In the genomic region with DNA sequence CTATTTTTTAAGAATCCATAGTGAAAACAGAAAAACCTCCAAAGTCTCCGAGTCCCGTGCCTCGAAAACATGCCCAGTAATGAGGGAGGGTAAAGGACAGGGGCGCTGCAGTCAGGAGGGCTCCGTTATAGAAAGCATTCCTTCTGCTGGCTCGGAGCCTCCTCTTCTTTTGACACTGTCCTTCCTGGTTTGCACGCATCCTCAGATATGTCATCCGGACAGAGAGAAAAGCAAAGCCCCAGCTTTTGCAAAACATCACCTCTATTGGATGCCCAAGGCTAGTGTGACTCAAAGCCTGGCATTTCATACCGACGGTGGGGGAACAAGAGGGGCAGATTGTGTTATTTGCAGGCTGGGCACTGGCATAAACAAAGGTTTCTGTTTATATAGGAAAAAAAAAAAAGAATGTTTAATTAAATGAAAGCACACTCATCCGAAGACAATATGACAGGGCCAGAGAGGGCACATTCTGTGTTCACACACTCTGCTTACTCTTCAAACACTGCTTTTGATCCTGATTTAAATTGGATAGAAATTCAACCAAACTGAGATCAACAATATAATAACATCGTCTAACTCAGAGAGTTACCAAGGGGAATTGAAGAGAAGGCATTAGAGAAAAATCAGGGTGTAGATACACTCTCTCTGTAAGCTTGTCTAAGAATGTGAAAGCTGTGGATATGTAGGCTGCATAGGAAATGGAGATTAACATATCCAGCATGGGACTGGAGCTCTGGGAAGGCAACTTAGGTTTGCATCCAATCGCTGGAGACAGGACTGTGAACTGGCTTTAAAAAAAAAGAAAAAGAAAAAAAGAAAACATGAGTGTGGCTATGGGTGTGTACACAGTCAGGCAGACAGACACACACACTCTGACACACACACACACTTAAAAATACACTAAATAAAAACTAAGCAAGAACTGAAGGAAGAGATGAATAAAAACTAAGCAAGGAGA, we compare ENCODE assay signal across 9 mouse cellular contexts.
DNase-seq lines count a peak whose midpoint lies in the region; TF ChIP-seq lines count a peak whose summit lies in the region.
"Had no signal": no experiment of that assay in that cellular context is flagged by ENCODE, and none has a peak within 500 bp of the region (broad histone marks: within the 10 kb centered on the region; RNA-seq: fewer than 3 reads in every experiment).

No protein-coding gene starts in this region.

- TF ChIP-seq CTCF in layer of hippocampus, adult 2 months (conservative IDR thresholded peaks at IDR 0.05): no peak

- H3K4me1 ChIP-seq in forebrain, embryonic 10.5 days: peaks cover 25% of the 10 kb centered on the region
- H3K4me1 ChIP-seq: liver, embryonic 15.5 days had no signal

- H3K27me3 ChIP-seq in forebrain, embryonic 10.5 days (ENCODE audit: poor library complexity, severe bottlenecking): no peaks in the 10 kb centered on the region
- H3K27me3 ChIP-seq: liver, embryonic 15.5 days had no signal

- peak overlapping the region; percentile 51; the same call in 1 of the 2 replicates for H3K27ac ChIP-seq in layer of hippocampus, adult 2 months
- H3K27ac ChIP-seq in forebrain, embryonic 10.5 days: 0 out of 2 replicates have a peak overlapping the region, but pooled peaks have one; percentile 20
- H3K27ac ChIP-seq: liver, embryonic 15.5 days had no signal

- no peaks in the 10 kb centered on the region for H3K9me3 ChIP-seq in forebrain, embryonic 10.5 days
- H3K9me3 ChIP-seq: liver, embryonic 15.5 days had no signal

- no peak for DNase-seq in layer of hippocampus, adult 2 months (ENCODE audit: low spot score in 2 of 2)
- no peak for DNase-seq in layer of hippocampus, adult 9-11 months
- DNase-seq in adrenal gland, postnatal 14 days: peak; percentile 46
- DNase-seq in forebrain, embryonic 10.5 days (ENCODE audit: extremely low spot score, low spot score): peak; percentile 14
- peak; percentile 0 for DNase-seq in lung, postnatal 36 days
- no peak for DNase-seq in kidney, adult 8-10 months
- DNase-seq in c-Kit-positive CD71-positive TER-119-positive erythroid progenitor cells, embryonic 14.5 days (ENCODE audit: low spot score): no peak
- DNase-seq in urinary bladder, postnatal 10 days (ENCODE audit: low spot score): no peak

- WGBS in forebrain, embryonic 10.5 days: 67% methylated on average over 13 of the region's 13 CpGs

- no peaks in the 10 kb centered on the region for H3K36me3 ChIP-seq in forebrain, embryonic 10.5 days (replicated peaks)
- H3K36me3 ChIP-seq: liver, embryonic 15.5 days had no signal

- H3K4me3 ChIP-seq in layer of hippocampus, adult 2 months: no peak overlapping the region
- no peak overlapping the region for H3K4me3 ChIP-seq in forebrain, embryonic 10.5 days
- H3K4me3 ChIP-seq: liver, embryonic 15.5 days had no signal

Comparison
In these comparisons a context has a peak if more than half of its experiments do, and no peak if none do; other contexts are left out.
1. DNase-seq: peak in adrenal gland, postnatal 14 days (single experiment), forebrain, embryonic 10.5 days (single experiment) and lung, postnatal 36 days (single experiment); none in layer of hippocampus, adult 2 months (0 of 2), layer of hippocampus, adult 9-11 months (single experiment), kidney, adult 8-10 months (0 of 2), c-Kit-positive CD71-positive TER-119-positive erythroid progenitor cells, embryonic 14.5 days (single experiment) and urinary bladder, postnatal 10 days (single experiment).